Mouse (Mus musculus) spleen, postnatal 10 days (tissue): ENCODE measurements at regions not wholly inside any gene's neighbourhood (a gene's known extent, or its start where the extent isn't known, plus 50 kb on each side); places are given as distances from the start of the nearest gene placed in this dataset.

ENCODE experiments used
- DNase-seq, 2 experiments: peaks; one replicate each; pipeline ENCODE4 v3.0.0; 2021 to 2022; ENCODE audit warnings: low spot score in 2 of 2

- no peak for DNase-seq
Observed at GRCm38 (mm10) chr6:50970770-50971169, 316.5 kb upstream of the Npvf start.

- no peak for DNase-seq
Observed at GRCm38 (mm10) chr6:50972268-50972667, 318.0 kb upstream of the Npvf start.

GRCm38 (mm10) chr6:50973231-50973654 is 319.0 kb upstream of the Npvf start:
- no peak for DNase-seq

GRCm38 (mm10) chr6:50973815-50974214 is 319.6 kb upstream of the Npvf start:
- DNase-seq = no peak

GRCm38 (mm10) chr6:50974961-50975360 is 320.7 kb upstream of the Npvf start:
- no peak for DNase-seq

- DNase-seq = no peak
Observed at GRCm38 (mm10) chr6:50976973-50977372, 322.7 kb upstream of the Npvf start.

- DNase-seq = no peak
Observed at GRCm38 (mm10) chr6:50977381-50977780, 323.1 kb upstream of the Npvf start.

GRCm38 (mm10) chr6:50978016-50978415 is 323.8 kb upstream of the Npvf start:
- DNase-seq = no peak

GRCm38 (mm10) chr6:50978571-50978970 is 324.3 kb upstream of the Npvf start:
- DNase-seq = no peak

GRCm38 (mm10) chr6:50979764-50980163 is 325.5 kb upstream of the Npvf start:
- no peak for DNase-seq

- peak in 1 of 2 experiments; percentile 27 for DNase-seq
Observed at GRCm38 (mm10) chr6:50980311-50980710, 326.1 kb upstream of the Npvf start.

- no peak for DNase-seq
Observed at GRCm38 (mm10) chr6:50981702-50982309, 327.6 kb upstream of the Npvf start.

GRCm38 (mm10) chr6:50982856-50983255 is 328.6 kb upstream of the Npvf start:
- DNase-seq = no peak

- DNase-seq = no peak
Observed at GRCm38 (mm10) chr6:50983511-50984099, 329.4 kb upstream of the Npvf start.

GRCm38 (mm10) chr6:50984157-50984905 is 330.1 kb upstream of the Npvf start:
- no peak for DNase-seq

- no peak for DNase-seq
Observed at GRCm38 (mm10) chr6:50986270-50986924, 332.2 kb upstream of the Npvf start.

GRCm38 (mm10) chr6:50988561-50988960 is 334.3 kb upstream of the Npvf start:
- no peak for DNase-seq

GRCm38 (mm10) chr6:50991528-50992125 is 337.4 kb upstream of the Npvf start:
- no peak for DNase-seq

GRCm38 (mm10) chr6:50993952-50994351 is 339.7 kb upstream of the Npvf start:
- no peak for DNase-seq

- no peak for DNase-seq
Observed at GRCm38 (mm10) chr6:51002713-51003112, 348.5 kb upstream of the Npvf start.

- no peak for DNase-seq
Observed at GRCm38 (mm10) chr6:51006074-51006591, 351.9 kb upstream of the Npvf start.
